Mouse (Mus musculus) kidney, adult 11 months (tissue): ENCODE results near the gene Pmel.
"Not testable (repeated sequence)": the region's sequence is repeated elsewhere in the genome, so short reads cannot be mapped to it uniquely, and the experiment has no call there.

Source experiments
- DNase-seq: peaks from one replicate; pipeline ENCODE4 v3.0.0; 2022

Pmel gene

DNA sequence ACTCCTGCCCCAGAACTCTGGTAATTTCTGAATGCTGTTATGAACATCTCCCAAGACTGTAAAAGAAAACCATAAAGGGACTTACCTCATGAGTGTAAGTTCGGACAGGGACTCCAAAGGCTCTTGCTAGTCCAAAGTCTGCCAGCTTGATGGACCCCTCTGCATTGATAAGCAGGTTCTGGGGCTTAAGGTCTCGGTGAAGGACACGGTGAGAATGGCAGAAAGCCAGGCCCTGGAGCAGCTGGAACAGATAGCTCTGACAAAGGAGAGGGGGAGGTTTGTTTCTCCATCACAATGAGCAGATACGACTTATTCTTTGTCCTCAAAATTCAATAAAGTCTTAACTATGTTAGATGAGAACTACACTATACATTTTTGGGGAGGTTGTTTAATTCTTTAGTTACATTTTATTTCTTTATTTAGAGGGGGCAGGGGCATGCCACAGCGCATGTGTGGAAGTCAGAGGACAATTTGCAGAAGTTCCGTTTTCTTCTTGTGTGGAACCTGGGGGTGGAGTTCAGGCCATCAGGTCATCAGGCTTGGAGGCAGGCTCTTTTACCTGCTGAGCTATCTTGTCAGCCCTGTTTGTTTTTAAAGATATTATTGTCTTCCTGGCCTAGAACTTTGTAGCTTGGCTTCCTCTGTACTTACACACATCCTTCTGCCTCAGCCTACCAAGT lies 1.5 kb upstream of the Pmel start:
- no peak for DNase-seq

DNA sequence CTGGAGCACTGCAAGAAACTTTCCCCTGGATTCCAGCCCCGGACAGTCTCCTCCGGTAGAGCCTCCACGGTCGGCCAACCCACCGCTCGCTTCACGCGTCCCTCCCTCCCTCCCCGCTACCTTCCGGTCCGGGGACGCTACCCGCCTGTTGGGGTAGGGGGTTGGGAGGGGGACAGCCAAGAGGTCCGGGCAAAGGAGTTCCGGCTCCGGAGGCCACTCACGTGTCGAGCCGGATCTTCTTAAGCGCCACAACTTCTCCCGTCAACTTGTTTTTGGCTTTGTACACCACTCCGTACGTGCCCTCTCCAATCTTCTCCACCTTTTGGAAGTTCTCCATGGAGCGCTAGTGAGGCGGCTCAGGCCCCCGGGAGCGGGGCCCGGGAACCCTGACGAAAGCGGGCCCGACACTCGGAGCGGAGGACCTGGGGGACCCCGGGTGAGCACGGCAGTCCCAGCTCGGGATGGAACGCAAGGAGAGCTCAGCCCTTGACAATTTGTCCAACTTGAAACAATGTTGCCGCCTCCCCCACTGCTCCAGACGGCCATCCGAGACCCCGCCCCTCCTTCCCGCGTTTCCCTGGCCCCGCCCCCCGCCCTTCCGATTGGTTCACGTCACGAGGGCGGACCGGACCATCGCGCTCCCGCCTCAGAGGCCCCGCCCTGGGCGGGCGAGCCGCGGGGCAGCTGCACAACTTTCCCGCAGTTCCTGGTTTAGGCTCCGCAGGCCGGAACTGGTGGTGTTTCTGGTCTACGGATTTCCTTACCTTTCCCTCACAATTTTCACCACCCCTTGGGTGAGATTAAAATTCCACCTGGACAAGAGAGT lies 709 bp downstream of the Pmel start, which contains the start of gene Cdk2:
TSS of gene Cdk2 (minus strand) at position 541 of the 826 bp plus-strand sequence.
- DNase-seq, result peak; percentile 90

DNA sequence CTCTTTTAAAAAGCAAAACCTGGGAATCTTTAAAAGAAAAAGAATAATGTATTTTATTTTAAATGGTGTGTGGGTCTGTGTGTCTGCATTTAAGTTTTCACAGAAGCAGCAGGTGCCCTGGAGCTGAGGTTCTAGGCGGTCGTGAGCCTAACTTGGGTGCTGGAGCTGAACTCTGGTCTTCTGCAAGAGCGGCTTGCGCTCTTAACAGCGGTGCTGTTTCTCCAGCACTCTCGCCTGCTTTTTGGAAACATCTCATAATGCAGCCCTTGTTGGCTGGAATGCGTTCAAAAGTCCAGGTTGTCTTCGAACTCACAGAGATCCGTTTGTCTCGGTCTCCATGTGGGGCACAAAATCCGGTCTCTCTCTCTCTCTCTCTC lies 1.3 kb downstream of the Pmel start:
- no peak for DNase-seq

DNA sequence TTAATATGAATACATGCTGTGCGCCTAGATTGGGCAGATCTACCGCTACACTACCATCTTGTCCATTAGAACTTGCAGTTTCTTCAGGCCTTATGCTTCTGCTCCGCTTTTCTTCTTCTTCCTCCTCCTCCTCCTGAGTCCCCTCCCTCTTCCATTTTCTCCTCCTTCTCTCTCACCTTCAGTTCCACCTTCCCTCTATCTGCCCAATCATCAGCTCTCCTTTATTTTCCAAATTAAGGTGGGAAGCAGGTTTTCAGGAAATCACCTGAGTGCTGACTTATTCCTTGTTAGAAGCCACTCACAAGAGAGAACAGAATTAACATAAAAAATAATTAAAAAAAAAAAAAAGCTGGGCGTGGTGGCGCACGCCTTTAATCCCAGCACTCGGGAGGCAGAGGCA lies 7.3 kb downstream of the Pmel start:
- not testable (repeated sequence) for DNase-seq

DNA sequence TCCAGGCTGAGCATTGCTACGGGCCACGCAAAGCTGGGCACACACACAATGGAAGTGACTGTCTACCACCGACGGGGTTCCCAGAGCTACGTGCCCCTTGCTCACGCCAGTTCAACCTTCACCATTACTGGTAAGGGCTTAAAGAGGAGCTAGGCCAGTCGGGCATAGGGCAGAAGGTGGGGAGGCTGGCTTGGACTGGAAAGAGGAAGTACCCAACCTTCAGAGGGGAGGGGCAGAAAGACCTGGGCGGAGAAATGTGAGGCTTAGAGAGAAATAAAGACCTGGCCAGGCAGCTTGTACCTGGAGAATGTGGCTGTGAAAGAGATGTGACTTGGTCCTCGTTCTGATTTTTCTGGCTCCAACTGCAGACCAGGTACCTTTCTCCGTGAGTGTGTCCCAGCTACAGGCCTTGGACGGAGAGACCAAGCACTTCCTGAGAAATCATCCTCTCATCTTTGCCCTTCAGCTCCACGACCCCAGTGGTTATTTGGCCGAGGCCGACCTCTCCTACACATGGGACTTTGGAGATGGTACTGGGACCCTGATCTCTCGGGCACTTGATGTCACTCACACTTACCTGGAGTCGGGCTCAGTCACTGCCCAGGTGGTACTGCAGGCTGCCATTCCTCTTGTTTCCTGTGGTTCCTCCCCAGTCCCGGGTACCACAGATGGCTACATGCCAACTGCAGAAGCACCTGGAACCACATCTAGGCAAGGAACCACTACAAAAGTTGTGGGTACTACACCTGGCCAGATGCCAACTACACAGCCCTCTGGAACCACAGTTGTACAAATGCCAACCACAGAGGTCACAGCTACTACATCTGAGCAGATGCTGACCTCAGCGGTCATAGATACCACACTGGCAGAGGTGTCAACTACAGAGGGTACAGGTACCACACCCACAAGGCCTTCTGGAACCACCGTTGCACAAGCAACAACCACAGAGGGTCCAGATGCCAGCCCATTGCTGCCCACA lies 11.9 kb downstream of the Pmel start:
- DNase-seq, result no peak

DNA sequence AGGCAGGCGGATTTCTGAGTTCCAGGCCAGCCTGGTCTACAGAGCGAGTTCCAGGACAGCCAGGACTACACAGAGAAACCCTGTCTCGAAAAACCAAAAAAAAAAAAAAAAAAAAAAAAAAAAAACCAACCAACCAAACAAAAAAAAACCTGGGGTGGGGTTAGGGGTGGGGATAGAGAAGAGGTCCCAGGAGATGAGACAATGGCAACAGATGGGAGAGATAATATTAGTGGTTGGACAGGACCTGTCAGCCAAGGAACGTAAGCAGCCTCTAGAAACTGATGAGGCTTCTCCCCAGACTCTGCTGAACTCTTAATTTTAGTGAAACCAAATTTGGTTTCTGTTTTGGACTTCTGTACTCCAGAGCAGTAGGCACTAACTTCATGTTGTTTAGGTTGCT lies 21.5 kb downstream of the Pmel start:
- DNase-seq, result not testable (repeated sequence)

DNA sequence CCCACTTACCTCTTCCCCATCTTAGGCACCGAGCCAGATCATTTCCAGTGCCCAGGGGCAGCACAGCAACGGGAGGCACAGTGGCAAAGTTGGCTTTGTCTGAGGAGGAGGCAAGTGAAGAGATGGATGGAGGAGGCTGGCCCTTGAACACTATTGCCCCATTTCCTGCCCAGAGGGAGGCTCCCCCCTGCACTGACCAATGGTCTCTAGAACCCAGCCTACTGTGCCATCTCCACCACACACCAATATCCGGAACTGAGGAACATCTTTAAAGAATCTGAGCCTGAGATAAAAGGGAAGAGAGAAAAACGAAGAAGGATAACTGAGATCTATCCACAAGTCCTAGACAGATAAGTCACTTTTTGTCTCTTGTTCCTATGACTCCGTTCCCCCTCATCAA lies 24.1 kb downstream of the Pmel start:
- DNase-seq, result no peak

DNA sequence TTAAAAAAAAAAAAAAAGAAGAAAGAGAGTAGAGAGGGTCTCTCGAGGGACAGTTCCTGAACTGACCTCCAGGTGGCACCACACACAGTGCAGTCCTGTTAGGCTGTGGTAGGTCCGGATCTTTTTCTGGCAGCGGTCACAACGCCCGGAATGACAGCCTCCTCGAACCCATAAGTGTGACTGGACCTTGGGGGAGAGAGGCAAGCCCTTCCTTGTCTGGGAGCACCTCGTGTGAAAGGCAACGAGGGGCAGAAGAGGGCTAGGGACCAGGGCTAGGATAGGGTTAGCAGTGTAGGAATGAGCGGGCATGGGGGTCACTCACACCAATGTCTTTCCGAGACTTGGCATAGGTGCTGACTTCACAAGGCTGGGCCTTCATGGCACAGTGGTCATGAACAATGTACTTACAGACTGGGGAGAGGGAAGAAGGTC lies 27.0 kb downstream of the Pmel start:
- peak; percentile 48 for DNase-seq

DNA sequence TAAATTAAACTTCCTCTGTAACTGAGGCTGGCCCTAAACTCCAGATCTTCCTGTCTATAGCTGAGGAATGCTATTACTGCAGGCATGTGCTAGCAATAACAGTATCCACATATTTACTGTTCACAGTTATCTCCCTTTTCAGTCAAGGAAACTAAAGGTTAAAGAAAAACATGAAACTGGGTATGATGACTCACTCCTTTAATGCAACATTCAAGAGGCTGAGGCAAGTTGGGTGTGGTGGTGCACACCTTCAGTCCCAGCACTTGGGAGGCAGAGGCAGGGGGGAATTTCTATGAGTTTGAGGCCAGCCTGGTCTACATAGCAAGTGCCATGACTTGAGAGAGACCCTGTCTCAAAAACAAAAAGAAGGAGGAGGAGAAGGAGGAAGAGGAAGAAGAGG lies 28.0 kb downstream of the Pmel start:
- DNase-seq, result no peak

DNA sequence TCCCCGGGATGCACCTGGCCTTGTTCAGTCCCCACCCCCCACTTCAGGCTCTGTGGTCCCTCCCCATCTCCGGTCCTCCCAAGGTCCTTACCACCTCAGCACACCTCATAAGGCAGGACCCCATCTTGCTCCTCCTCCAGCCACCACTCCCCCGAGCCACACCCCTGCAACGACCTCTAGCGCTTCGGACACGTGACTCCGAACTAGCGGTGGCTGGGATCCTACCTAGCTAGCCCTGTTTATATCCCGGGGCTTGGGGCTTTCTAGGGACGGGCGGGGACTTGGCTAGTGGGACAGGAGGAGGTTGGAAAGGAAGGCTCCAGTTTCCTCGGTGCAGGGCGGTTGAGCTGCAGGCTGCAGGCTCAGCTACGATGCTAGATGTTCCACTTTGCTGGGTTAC lies 33.4 kb downstream of the Pmel start:
- DNase-seq, result peak; percentile 16

DNA sequence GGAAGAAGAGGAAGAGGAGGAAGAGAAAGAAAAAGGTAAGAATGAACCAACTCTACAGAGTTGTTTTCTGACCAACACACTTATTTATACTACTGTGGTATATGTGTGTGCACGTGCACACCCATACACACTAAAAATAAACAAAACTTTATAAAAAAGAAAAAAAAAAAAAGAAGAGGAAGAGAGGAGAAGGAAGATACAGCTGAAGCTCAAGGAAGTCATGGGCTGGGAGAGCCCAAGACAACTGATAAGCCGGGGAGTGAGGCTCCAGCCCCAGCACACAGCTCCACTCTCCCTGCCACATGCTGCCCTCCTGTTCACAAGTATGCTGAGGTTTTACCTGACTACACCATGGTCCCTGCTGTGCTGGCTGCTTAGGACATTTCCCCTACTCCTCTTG lies 36.3 kb downstream of the Pmel start:
- DNase-seq, result no peak

DNA sequence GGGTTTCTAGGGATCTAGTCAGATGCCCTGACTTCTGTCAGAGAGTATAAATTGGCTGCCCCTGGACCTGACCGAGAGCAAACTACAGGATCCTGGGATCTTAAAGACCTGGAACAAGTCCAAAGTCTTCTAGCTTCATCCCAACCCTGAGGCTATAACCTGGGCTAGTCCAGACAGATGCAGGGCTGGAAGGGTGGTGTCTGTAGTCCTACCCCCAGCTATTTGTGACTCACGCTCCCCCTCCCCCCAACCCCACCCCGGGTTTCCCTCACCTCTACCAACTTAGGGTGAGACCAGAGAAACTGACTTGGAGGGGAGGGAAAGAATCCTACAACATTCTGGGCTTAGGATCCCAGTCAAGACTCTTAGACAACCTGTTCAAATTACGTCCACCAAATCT lies 38.6 kb downstream of the Pmel start:
- DNase-seq, result no peak

DNA sequence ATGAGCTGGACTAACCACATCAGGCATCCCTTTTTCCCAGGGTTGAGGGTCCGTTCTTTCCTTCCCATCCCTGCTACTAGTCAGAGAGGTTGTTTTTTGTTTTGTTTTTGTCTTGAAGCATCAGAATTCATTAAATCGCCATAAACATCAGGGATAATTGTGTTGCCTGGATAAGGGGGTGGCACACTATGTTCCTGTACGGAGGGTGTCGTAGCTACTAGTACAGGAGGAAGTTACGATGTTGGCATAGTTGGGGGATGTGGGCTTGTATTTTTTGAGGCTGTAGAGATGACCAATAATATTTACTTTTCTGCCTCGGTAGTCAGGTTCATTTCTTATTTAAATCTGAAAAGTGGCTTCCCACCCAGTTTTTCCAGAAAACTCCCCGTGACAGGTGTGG lies 39.2 kb downstream of the Pmel start:
- no peak for DNase-seq

DNA sequence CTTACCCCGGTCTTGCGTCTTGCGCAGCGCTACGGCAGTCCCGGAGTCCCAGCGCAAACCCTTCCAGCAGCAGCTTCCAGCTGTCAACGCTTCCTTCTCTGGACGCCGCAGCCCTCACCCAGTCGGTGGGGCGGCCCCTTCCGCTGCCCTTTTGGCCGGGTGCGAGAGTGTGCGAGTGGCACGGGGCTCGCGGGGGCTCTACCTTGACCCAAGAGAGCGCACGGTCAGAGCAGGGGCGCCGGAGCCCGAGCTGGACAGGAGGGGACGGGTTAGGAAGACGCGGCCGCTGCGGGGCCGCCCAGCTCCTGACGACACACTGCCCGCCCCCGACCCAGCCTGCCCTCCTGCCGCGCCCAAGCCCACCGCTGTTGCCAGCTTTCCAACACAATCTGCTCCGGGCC lies 39.8 kb downstream of the Pmel start:
- DNase-seq, result peak; percentile 64

DNA sequence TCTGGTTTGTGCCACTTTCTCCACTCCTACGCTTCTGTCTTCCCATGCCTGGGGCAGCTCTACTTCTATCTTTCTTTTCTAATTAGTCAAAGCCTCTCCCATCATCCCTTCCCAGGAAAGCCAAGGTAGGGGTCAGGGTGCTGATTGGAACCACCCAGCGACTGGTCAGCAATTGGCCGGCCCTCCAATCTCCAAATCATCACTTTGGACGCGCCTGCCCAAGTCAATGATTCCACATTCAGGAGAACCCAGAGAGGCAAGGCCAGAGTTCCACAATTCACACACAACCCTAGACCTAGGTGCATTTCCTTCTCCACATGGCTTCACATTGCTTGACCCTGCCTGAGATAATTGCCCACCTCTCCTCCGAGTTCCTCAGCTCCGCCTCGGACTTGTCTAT lies 40.2 kb downstream of the Pmel start:
- DNase-seq, result peak; percentile 59

DNA sequence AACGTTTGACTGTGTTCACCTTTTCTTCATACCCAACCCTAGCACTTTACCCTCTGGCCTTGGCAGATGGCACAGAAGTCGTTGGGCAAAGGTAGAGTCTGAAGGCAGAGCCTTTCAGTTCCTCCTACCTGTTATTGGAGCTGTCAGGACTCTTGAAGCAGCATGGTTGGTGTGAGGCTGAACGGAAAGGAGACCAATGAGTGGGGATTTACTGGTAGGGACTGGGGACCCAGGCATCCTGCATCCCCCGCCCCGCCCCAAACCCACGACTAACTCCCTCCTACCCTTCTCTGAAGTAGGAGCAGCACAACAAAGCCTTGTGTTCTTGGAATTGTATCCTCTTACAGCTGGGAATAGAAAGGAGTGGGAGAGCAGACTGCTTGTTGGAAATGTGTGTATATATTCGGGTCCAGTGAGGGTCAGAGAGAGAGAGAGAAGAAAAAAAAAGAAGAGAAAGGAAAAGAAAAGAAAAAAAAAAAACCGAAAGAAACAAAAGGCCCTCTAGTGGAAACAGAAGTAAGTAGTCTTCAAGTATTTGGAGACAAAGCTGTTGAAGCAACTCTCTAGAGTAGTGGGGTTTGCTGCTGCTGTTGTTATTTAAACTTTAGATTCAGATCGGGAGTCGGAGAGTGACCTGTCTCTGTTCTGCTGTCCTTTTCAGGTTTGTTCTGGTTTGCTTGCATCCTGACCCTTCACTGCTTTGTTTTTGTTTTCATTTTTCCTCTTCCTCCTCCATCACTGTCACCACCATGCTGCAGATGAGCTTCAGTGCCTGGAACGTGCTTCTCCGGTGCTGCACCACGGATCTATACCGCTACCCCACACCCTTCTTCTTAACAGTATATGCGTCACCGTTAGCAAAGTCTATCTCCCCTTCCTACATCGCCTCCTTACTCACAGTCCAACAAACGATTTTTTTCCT lies 40.9 kb downstream of the Pmel start, which contains the start of gene Dgka:
TSS of gene Dgka (minus strand) at position 176 of the 922 bp plus-strand sequence.
- peak; percentile 45 for DNase-seq

DNA sequence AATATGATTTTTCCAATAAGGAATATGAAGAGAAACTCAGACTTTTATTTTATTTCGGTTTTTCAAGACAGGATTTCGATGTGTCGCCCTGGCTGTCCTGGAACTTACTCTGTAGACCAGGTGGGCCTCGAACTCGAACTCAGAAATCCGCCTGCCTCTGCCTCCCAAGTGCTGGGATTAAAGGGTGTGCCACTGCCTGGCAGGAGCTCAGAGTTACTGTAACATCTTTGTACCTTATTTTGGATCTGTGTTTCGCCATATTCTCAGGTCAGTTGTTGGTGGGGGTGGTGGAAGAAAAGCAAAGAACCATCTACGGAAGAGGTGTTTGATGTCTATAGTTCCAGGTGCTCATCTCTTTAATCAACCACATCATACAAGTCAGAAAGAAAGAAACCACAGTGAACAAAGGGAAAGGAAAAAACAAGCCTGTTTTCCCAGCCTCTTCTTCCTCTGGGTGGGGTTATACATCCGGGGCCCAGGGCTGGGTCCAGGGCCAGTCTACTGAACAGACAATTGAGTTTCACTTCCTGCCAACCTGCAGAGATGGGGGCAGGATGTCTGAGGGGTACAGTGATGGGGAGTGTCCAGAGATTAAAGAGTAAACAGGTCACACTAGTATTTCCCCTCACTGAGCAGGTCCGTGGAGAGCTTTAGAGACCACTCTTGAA lies 42.1 kb downstream of the Pmel start:
- no peak for DNase-seq

DNA sequence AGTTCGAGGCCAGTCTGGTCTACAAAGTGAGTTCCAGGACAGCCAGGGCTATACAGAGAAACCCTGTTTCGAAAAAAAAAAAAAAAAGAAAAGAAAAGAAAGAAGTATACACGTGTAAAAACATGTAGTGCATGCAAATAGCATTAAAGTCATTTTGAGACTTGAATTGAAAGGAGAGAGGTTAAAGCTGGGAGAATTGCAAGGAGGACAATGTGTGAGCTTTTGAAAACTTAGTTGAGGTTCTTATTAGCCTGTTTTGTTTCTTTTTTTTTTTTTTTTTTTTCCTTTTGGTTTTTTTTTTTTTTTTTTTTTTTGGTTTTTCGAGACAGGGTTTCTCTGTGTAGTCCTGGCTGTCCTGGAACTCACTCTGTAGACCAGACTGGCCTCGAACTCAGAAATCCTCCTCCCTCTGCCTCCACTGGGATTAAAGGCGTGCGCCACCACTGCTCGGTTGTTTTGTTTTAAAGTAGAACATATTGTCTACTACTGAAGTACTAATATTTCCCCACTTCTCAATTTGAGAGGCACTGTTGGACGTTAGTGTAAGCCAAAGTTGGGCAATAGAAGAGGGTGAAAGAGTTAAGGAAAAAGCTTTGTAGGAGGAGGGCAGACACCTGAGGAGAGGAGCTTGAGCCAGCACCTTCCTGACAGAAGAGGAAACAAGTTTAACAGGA lies 43.1 kb downstream of the Pmel start:
- DNase-seq, result no peak

DNA sequence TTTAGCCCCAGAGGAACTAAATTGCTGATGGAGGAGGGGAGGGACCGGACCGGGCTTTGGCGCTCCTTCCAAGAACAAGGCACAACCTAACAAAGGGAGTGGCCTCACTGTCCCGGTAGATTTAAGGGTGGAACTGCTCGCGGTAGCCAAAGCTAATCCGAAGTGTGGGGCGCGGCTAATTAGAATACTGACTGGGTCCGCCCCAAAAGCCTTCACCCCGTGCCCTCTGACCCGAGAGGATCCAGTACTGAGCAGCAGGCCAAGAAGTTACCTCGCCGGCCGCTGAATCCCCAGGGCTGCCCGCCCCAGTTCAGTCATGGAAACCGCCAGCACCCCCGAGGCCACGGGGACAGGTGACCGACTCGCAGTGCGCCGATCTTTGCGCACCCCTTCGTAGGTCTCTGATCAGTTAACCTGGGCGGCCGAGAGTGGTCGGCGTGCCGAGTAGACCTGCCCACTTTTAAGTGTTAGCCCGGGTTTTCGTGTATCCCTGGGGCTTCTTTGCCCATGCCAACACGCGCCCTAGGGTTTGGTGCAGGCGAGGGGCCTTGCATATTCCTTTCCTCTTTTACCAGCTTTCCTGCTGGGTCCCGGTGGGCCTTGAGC lies 43.8 kb downstream of the Pmel start, which contains the start of gene Pym1:
TSS of gene Pym1 (plus strand) at position 244 of the 606 bp plus-strand sequence.
- DNase-seq, result peak; percentile 93

DNA sequence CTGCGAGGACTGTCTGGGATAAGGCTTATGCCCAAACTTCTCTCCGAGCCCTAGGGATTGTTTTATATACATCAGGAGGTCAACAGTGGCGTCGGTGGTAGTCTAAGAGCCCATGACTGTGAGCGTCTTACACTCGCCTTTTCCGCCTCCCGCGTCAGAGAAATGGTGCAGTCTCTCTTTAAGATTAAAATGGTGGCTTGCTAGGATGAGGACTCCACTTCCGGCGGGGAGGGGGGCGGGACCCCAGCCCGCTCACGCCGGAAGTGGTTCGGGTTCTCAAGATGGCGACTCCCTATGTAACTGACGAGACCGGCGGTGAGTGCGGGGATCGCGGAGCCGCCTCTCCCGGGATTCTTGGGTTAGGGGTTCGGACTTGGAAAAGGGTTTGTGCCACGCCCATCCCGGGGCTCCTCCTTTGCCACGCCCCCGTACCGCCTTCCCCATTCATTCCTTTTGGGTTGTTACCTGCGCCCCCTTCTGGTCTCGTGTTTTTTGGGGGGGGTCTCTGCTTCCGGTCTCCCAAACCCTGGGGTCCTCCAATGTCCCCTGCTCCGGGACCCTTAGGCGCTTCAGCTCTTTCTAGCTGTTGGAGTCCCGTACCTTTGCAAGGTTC lies 44.4 kb downstream of the Pmel start:
- DNase-seq, result peak; percentile 77
